Mouse (Mus musculus) retina, postnatal 1 day (tissue): ENCODE results near the gene Rhoa.

Experiments
- DNase-seq: peaks from one replicate; pipeline ENCODE4 v3.0.0-alpha.2; 2012

Gene Rhoa

DNA sequence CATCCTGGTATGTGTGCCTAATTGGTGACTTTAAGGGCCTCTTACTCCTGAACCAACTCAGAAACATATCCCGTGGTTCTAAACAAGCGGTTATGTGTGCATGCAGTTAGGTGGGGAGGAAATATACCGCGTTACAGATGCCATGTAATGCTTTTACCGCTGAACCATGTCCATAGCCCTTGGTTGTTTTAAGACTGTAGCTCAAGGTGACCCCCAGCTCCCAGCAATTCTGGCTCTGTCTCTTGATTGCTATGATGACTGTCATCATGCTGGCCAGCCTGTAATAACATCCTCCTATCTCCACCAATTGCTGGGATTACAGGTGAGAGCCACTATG, 35.2 kb downstream of the Rhoa start:
- DNase-seq, result no peak

DNA sequence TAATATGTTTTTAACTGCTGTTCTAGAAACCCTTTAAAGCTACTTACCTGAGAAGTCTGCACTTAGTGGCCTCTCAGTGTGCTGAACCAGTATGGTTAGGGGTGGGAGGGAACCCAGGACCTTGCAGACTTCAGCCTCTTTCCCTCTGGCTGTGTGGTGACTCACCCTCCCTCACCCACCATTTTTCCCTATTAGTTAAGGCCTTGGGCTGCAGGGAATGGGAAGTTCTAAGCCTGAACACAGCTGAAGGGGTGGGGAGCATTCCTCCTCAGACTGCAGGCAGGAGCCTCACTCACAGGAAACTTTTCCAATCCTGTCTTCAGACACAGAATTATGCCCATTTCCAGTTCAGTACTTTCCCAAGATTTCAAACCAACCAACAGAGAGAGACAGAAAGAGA, 35.9 kb downstream of the Rhoa start:
- no peak for DNase-seq

DNA sequence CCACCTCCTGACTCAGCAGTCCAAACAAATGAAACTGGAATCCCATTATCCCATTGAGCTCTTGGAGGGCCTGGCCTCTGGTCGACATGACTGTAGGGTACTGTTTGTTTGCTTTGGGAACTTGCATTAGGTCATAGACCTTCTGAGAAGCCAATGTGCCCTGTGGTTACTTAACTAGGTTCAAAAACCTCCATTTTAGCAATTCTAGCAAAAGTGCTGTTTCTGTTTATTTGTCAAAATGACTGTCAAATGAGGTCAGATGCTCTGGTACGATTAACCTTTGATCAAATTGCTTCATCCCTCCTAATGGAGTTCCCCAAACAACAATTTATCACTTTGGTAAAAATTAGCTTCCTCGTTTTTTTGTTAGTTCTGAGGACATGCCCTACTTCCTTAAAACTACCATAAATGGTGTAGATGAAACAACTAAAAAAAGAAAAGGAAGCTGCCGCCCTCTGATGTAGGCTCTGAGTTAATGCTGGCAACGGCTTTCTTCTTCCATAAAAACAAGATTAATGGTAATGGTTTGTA, 36.4 kb downstream of the Rhoa start:
- DNase-seq, result no peak

DNA sequence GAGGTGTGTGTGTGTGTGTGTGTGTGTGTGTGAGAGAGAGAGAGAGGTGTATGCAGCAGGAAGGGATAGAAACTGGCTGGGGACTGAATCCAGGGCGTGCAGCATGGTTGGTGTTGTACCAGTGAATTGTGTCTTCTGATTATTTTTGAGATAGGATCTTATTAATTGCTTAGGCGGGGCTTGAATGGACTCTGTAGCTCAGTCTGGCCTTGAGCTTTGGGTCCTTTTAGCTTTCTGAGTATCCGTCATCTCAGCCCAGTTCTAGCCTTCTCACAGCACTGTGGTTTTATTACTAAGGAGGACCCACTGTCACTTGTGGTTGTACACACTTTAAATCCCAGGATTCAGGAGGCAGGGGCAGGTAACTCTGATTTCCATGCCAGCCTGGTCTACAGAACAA, 37.4 kb downstream of the Rhoa start:
- DNase-seq, result no peak

DNA sequence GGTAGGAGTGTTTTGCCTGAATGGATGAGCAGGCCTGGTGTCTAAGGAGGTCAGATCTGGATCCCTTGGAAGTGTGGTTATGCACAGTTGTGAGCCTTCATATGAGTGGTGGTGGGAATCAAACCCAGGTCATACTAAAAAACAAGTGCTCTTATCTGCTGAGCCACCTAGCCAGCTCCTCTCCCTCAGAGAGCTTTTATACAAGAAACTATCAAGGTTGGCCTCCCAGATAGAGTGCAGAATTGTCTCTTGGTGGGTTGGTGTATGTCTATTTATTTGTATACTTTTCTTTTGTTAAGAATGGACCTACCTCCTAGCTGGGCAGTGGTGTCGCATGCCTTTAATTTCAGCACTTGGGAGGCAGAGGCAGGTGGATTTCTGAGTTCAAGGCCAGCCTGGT, 37.9 kb downstream of the Rhoa start:
- no peak for DNase-seq

DNA sequence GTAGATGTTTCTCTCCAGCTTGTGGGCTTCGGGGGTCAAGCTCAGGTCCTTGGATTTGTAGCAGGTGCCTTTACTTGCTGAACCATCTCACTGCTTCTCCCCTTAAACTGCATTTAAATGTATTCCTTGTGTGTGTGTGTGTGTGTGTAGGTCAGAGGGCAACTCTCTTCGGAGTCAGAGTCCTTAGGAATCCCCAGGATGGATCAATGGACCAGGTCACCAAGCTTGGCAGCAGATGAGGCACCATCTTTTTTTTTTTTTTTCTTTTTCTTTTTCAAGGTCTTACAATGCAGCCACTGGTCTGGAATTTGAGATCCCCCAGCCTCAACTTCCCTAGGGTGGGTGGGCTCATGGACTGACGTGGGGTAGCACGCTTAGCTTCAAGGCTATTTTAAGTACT, 38.5 kb downstream of the Rhoa start:
- DNase-seq, result no peak

DNA sequence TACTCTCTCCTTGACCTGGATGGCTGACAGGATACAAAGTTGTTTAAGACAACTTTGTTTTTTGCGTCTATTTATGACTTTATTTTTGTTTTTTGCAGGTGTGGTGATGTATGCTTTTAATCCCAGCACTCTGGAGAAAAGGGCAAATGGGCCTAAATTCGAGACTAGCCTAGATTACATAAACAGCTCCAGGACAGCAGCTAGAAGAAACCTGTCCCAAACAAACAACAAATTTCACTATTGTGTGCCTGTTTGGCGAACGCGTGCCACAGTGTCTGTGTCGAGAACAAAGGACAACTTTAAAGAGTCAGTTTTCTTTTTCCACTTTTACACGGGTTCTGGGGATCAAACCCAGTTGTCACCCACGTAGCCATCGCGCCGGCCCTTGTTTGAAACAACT, 41.1 kb downstream of the Rhoa start:
- no peak for DNase-seq

DNA sequence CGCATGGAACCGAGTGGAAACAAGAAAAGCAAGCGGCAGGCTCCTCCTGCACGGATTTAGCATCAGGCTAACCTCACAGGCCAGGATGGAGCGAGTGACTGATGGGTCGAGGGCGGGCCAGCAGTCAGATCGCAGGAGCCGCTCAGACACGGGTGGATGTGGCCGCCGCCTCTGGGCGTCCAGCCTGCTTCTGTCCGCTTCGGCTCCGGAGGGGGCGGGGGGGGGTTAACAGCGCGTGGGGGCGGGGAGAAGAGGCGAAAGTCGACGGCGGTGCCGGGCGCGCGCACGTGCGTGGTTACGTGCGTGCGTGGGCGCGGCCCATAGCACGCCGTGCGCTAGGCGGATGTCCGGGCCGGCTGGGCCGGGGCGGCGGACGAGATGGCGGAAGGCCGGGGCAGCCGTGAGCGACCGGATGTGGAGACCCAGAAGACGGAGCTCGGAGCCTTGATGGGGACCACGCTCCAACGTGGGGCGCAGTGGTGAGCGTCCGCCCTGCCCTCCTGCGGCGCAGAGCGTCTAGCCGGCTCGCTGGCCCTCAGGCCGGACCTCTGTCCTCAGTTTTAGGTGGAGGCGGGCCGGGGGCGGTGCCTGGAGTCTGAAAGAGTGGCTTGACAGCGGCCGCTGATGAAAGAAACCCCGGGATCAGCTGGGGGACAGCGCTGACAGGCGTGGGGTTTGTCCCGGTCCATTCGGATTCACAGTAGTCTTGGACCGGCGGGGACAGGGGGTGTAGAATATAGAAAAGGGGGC, 41.8 kb downstream of the Rhoa start, which contains the start of gene Usp4:
Gene Usp4, plus strand, starts transcription at position 314 of the 750 bp plus-strand sequence.
- peak; percentile 95 for DNase-seq

DNA sequence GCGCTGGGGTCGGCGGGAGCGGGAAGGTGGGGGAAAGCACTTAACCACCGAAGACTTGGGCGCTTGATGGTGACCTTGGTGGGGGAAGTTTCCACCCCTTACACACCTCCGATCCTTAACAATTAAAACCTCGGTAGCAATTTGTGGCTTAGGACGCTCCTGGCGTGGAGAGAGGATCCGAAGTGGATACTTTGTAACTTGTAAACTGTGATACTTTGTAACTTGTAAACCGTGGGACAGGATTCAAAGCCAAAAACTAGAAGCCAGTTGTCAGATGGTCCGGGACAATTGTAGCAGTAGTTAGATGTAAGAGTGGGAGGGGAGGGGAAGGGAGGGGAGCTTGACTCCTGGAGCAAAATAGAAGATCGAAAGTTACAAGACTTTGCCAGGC, 42.4 kb downstream of the Rhoa start:
- no peak for DNase-seq

DNA sequence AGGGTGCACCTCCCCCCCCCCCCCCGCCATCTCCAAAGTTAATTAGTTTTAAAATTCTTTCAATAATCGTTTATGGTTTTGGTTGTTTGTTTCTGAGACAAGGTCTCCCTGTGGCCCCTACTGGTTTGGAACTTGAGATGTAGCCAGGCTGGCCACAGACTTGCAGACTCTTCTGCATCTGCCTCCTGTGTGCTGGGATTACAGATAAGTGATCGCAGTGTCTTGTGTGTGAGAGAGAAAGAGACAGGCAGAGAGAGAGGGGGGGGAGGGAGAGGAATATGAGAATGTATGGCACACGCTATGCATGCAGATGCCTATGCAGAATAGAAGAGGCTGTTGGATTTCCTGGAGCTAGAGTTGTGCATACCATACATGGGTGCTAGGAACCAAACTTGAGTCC, 43.8 kb downstream of the Rhoa start:
- DNase-seq, result no peak

DNA sequence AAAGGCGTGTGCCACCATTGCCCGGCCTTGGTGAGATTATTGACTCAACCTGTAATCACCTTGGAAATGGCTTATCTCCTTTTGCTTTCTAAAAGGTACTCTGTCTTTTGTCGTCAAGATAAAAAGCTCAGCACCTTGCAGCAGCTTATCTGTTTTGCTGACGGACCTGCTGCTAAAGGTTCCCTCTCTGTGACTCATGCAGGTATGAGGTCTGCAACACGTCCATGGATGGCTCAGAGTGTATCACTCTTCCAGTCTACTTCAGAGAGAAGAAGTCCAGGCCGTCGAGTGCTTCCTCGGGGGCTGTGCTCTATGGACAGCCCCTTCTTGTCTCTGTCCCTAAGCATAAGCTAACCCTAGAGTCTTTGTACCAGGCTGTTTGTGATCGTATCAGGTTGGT, 72.3 kb downstream of the Rhoa start:
- no peak for DNase-seq

DNA sequence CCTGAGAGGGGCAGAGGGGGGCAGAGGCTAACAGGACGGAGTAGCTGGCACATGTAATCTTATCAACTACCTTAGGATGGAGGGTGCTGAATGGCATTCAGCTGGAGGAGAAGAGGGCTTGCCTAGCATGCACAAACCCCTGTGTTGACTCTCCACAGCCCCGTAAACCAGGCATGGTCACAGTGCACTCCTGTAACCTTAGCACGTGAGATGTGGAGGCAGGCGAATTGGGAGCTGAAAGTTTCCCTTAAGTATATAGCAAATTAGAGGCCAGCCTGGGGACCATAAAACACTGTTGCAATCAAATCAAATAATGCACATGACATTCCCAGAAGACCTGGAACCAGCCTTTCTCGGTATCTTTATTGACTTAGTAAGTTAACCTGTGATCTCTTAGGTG, 72.8 kb downstream of the Rhoa start:
- no peak for DNase-seq

DNA sequence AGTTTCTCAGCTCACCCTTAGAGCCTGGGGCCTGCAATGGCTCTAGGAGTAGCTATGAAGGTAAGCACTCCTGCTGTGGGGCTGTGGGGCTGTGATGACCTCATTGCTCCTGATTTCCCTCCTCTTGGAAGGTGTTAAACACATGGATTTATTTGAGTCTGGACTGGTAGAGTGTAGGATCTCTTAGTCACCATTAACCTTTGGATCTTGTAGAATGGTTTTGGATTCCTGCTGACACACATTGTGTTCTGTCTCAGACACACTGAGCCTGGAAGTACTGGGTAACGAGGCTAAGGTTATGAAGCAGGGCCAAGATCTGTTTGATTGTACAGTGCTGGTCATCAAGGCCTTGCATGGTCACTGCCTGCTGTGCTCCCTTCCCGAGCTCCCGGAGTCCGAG, 73.4 kb downstream of the Rhoa start:
- DNase-seq, result no peak

DNA sequence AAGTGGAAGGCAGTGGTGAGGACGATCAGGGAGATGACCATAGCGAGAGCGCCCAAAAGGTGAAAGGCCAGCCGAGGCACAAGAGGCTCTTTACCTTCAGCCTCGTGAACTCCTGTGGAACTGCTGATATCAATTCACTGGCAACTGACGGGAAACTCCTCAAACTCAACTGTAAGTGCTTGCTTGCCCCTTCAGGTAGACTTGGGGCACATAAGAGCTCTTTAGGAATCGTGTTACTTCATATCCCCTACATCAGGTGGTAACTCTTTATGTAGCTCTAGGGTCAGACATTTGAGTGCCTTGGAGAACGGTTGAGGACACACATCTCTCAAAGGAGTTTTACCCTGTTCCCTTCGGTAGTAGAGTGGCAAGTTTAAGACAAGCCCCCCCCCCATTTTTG, 75.5 kb downstream of the Rhoa start:
- no peak for DNase-seq

DNA sequence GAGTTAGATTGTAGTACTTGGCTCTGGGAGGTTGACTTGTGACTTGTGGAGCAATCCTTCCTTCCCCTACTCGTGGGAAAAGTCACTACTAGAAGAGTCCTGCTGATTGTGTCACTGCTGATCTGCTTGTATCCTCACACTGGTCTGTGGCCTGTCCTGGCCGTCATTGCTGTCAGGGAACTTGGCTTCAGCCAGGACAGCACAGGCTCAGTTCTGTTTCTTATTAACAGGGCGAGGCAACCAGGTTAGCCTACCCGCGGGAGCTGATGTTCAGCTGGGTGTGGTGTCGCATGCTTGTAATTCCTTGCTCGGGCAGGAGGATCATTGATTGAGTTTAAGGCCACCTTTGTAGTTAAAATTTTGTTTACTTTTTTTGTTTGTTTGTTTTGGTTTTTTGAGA, 79.1 kb downstream of the Rhoa start:
- no peak for DNase-seq

DNA sequence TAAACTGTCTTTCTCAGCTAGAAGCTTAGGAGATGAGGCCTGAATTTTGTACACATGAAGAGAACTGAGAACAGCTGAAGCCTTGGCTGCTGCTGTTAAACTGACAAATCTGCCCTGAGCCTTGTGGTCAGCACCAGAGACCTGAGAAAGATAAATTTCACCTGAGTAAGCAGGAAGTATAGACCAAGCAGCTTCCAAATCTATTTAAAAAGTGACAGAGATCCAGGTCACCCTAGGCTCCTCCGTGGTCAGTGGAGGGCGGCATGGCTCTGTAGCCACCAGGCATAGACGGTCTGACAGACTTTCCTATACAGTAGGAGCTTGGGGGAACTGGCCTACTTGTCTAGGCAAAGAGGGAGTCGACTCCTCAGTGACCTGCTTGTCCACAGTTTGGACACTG, 80.9 kb downstream of the Rhoa start:
- DNase-seq, result no peak
